Mouse (Mus musculus): Measurements from ENCODE around the gene Zc3h7b.

The Zc3h7b gene

DNA sequence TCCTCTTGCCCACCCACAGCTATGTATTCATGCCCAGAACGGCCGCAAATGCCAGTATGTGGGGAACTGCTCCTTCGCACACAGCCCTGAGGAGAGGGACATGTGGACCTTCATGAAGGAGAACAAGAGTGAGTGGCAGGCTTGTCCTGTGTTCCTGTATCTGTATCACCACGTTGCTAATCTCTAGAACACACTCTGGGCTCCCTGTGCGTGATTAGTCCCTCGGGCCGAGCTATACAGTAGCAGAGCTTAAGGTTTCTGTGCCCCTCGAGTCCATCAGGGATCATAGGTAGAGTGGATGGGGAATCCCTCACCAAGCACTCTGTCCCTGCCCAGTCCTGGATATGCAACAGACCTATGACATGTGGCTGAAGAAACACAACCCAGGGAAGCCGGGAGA, 47.6 kb downstream of the Zc3h7b start:
- no peak for DNase-seq (ENCODE audit: low read depth, low spot score)

DNA sequence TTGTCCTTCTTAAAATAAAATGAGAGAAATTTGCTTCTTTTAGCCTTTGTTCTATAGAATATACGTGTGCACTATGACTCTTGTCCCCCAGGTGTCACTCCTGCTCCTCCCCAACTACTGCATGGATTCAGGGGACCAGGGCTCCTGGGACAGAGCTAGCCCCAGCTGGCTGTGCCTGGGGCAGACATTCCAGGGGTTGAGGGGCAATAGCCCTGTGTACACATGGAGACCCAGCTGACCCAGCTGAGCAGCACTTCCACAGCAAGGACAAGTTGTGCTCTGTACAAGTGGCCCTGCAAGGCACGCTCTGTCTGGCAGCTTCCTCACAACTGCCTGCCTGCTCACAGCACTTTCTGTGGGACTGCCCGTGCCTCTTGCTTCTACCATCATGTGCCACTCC, 51.4 kb downstream of the Zc3h7b start:
- no peak for DNase-seq (ENCODE audit: low read depth, low spot score)

DNA sequence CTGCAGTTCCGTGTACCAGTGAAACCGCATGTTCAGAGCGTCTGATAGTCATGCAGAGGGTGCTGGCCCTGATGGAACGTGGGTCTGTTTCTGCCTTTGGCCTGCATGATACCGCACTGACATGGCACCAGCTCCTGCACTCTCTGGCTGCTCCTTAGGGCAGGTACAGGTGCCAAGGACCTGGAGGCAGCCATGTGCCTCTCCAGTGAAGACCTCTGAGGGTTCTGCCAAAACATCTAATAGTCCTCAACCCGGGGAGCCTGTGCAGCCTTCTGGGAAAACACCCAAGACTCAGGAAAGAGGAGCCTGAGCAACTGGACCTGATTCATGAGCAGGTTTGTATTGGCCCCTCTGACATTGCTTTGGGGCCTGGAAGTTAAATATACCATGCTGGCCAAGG, 53.0 kb downstream of the Zc3h7b start:
- no peak for DNase-seq (ENCODE audit: low read depth, low spot score)

DNA sequence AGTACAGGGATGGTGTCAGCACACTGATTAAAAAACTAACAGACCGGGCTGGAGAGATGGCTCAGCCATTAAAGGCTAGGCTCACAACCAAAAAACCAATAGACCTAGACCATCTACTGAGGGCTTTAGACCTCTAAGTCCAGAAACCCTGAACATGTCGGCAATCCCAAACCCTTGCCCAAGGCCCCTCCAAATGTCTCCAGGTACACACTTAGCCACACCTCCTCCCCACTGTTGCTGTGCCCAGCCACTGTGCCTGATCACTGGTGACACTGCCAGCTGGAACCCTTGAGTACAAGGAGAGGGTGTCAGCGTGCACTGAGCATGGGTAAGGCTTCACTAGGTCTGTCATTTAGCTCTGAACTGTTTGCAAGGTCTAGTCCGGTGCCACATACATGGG, 53.6 kb downstream of the Zc3h7b start:
- DNase-seq (ENCODE audit: low read depth, low spot score), result no peak

DNA sequence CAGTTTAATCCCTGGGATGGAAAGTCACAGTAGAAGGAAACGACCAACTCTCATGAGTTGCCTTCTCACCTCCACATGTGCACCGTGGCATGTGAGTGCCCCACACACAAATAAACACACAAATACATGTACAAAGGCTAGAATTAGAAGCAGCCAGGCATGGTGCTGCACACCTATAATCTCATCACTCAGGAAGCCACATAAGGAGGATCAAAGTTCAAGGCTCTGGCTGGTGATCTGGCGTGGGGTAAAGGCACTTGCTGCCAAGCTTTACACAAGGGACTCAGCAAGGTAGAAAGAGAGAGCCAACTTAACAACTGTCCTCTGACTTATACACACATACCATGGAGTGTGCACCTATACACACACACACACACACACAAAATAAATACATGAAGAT, 55.5 kb downstream of the Zc3h7b start:
- no peak for DNase-seq (ENCODE audit: low read depth, low spot score)

DNA sequence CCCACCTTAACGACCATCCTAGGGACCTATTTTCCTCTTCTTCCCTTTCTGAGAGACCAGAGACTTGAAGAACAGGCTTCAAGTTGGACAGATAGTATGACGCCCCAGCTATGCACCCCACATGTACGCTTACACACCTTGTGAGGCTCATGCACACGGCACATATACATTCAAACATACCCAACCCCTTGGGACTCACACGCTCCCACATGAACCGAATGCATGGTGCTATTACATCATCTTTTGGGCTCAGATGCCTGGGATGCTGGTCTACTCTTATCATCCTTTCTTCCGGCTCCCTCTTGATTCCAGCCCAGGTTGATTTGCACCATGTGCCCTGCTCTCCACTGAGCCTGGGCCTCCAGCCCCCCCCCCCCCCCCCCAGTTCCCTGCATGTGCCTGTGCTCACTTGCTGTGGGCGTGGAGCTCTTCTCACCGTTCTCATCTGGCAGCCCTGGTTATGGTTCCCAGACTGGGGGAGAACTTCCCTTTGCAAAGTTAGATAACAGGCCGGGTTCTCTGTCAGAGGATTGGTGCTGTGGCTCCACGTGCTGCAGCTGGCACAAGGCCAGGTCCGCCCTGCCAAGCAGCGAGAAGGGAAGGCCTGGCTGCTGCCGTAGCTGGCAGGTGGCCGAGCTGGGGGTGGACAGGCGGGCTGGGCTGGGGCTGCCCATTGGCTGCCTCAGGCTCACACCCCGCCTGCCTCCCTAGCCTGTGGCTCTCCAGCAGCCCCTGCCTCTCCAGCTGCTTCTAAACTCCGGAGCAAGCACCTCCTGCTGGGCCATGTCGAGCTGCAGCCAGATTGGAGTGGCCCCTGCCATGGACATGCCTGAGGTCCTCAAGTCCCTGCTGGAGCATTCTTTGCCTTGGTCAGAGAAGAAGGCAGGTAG, 57.4 kb downstream of the Zc3h7b start, which contains the start of gene Tef:
Gene Tef (plus strand): TSS at position 421 of the 890 bp plus-strand sequence.
- DNase-seq (ENCODE audit: low read depth, low spot score), result peak; percentile 53

DNA sequence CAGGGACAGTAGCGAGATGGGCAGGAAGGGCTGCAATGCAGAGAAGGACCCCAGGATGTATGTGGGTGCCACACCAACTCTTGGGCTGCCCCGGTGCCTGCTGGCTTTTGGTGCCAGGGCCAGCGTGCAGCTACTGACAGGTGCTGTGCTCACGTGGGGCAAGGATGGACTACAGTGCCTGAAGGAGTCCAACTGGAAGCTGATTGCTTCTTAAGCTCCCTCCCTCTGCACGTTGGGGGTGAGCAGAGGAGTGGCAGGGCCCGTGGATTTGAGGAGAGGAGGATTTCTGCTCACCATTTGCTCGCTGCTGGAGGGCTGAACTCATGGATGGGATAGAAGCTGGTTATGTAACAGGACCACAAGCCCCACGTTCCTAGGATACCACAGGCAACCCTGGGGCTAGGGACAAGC, 58.1 kb downstream of the Zc3h7b start:
- no peak for DNase-seq (ENCODE audit: low read depth, low spot score)

DNA sequence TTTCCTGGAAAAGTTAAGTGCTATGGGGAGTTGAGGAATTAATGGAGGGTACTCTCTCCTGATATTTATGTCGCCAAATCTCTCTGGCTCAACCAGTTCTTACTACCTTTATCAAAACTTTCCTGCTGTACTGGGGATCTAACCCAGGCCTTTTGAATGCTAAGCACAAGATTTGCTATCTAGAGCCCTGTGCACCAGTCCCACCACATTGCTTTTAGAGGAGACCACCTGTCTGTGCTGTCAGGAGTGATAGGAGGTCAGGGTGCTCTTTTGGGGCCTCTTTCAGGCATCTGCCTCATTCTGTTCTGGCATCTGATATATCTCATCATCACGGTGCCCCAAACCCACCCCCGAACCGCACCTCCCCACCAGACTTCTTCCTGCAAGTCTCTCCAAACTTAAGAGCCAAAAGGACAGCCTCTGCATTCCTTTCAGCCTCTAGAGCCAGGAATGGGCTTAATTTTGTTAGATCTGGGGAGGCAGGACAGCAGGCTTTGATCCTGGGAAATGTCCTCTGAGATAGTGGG, 58.6 kb downstream of the Zc3h7b start:
- no peak for DNase-seq (ENCODE audit: low read depth, low spot score)

DNA sequence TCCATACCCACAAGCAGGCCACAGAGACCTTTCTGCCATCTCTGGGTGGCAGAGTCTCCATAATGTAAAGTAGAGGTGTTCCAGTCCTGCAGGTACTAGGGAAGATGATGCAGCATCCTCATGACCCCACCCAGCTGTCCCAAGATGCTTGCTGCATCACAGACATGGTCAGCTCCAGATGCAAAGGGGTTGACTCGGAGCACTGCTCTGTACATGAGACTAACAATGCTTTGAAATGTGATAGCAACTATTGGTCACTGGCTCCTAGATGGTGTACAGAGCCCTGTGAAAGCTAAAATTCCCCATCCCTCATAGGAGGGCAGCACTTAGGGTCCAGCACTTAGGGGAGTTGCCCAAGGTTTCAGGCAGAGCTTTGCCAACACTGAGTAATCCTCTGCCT, 59.3 kb downstream of the Zc3h7b start:
- no peak for DNase-seq (ENCODE audit: low read depth, low spot score)

DNA sequence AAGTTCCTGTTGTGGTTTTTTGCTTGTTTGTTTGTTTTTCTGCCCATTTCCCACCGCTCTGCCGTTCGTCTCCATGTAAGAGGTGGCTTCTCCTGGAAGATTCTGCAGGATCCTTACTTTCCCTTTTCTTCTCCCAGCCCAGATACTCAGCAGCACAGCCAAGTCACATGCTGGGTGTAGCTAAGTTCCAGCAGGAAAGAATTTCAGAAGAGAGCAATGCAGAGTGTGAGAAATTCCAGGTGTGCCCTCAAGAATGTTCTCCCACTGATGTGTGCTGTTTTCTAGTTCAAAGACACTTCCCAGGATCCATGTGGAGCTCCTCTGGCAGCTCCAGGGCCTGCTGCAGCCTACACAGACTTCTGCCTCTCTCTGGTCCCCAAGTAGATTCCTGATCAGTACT, 60.0 kb downstream of the Zc3h7b start:
- no peak for DNase-seq (ENCODE audit: low read depth, low spot score)

DNA sequence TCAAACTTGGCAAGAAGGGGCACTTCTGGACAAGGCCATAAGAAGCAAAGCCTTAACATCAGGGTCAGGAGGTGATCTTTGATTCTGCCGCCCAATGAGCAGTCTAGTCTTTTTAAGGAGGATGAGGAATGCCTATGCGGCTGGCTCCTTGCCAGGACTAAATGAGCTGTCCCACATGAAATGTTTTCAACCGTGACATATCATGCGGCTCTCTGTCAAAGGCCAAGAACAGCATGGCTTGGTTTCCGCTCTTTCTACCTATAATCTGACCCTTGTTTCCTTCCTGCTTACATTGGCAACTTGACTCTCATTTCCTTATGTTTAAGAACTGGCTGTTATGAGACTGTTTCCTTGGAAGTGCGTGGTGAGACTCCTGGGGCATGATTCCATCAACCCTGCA, 60.8 kb downstream of the Zc3h7b start:
- DNase-seq (ENCODE audit: low read depth, low spot score), result no peak

DNA sequence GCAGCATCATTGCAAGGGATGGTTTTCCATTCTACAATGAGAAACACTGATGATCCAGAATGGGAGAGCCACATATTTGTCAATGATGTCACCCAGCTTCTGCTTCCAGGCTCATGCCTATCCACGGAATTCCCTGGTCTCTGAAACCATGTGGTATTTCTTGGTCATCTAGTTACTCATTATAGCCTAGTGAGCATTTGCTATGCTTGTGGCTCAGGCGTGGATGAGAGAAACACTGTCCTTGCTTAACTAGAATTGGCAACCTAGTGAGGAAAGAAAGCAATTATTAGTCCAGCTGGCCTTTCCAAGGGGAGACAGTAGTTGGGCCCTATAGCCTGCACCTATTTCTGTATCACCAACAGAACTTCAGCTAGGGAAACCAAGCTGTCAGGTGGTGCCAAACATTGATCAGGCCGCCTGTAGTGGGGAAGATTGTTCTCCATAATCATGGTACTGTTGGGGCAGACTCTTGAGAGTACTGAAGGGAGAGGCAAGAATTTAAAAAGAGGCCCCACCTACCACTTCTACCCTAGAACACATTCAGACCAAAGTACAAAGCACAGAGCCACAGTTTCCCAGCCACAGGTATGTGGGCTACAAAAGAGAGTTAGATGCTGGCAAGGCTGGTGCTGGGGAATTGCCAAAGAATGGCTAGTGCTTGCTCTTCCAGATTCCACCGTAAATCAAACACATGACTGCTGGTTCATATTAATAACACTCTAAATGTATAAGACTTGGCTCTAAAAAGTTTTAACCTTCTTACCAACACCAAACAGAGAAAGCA, 62.0 kb downstream of the Zc3h7b start:
- no peak for DNase-seq (ENCODE audit: low read depth, low spot score)

DNA sequence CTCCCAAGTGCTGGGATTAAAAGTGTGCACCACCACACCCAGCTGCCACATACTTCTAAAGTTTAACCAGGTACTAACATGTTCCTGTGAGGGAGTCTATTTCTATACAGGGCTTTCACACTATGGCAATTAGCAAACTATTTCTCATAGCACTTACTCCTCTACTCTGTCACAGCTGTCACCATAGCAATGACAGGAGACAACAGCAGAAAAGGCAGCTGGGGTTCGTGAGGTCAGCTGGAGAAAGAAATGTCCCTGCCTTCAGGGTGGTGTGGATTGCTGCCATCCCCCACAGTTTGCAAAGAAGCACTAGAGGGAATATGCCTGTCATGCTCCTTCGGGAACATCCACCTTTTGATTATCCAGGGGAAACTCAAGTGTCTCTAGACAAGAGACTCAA, 63.9 kb downstream of the Zc3h7b start:
- no peak for DNase-seq (ENCODE audit: low read depth, low spot score)

DNA sequence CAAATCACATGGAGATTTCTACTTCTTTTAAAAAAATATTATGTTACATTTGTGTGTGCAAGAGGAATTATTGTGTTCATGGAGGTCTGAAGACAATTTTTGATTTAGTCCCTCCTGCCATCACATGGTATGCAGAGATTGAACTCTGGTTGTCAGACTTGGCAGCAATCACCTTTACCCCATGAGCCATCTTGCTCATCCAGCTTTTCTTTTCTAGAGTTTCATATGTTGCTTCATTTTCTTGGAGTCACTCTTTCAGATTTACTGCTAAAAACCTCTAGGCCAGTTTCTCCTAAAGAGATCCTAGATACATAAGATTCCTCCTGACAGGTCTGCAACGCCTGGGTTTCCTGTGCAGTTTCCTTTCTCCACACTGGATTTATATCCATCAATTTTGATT, 64.7 kb downstream of the Zc3h7b start:
- no peak for DNase-seq (ENCODE audit: low read depth, low spot score)

DNA sequence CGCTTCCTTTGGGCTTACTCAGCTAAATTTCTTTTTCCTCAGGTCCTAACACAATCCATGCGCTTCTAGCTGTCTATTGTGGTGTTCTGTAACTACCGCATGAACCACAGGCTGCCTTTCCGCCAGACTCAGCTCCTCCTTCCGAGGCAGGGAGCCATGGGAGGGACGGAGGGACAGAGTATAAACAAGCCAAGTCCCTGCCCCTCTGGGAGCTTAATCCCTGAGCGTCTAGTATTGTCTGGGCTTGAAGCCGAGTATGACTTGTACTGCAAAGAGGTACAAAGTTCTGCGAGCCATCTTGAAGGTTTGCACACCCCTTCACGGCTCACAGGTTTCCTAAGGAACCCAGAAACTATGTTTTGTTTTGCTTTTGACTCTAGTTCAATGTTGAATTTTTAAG, 65.3 kb downstream of the Zc3h7b start:
- DNase-seq (ENCODE audit: low read depth, low spot score), result no peak

DNA sequence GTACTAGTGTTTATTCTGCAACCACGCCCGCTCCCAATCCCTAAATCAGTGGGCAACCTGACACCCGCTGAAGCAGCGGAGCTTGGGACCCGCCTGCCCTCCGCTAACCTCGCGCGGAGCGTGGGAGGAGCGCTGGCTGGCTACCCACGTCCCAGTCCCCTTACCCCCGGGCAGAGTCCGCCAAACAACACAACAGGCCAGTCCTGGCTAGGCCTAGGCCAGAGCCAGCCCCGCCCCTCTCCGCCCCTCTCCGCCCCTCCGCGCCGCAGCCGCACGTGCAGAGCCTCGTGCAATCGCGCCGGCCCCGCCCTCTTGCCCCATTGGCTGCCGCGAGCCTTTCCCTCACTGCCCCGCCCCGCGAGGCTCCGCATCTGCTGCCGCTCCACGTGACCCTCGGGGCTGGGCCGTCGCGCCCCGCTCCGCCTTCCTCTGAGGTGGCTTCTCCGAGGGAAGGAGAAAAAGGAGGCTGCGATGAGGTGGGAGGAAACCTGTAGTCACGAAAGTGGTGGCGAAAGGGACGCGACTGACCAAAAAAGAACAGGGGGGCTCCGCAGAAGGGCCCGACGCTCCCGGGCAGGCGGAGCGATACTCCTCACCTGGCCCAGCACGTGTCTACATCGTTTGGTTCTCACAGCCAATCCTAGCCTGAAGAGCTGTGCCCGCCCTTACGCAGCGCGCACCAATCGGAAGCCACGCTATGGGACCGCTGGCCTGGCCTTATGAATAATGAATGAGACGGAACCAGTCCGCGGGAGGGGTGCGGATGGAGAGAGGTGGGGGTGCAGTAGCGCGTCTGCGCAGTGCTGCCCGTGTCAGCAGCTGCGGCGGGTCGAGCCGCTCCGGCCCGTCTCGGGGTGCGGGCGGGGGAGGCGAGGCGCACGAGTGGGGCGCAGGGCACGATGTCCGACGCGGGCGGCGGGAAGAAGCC, 66.1 kb downstream of the Zc3h7b start:
- peak; percentile 92 for DNase-seq (ENCODE audit: low read depth, low spot score)

DNA sequence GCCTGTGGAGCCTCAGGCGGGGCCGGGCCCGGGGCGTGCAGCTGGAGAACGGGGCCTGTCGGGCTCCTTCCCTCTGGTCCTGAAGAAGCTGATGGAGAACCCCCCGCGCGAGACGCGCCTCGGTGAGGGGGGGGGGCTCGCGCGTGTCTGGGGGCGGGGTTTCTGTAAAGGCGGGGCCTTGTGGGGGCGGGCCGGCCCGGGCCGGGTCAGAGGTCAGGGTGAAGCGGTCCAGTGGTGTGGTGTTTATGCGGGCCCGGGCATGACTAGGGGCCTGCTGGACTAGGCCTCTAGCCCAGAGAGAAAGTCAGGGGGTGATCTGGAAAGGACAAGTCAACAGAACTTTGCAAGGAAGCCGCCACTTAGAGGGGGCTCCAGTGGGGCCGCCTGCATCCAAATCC, 66.7 kb downstream of the Zc3h7b start:
- no peak for DNase-seq (ENCODE audit: low read depth, low spot score)

DNA sequence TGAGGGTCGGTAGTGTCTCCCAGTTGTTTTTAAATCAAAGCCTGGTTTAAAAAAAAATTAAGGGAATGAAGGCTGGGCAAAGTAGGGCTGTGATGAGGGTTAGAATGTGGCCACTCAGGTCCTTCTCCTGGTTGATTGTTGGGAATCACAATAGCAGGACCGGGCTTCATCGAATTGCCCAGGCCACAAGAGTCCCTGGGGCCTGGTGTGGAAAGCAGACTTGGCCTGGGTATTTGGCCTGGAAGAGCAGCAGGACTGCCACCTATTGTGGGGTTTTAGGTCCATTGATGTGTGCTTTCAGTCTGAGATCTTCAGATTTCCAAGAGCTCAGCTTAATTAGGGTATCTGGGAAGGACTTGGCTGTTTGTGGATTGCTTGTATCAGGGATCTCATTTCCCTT, 67.4 kb downstream of the Zc3h7b start:
- DNase-seq (ENCODE audit: low read depth, low spot score), result no peak

DNA sequence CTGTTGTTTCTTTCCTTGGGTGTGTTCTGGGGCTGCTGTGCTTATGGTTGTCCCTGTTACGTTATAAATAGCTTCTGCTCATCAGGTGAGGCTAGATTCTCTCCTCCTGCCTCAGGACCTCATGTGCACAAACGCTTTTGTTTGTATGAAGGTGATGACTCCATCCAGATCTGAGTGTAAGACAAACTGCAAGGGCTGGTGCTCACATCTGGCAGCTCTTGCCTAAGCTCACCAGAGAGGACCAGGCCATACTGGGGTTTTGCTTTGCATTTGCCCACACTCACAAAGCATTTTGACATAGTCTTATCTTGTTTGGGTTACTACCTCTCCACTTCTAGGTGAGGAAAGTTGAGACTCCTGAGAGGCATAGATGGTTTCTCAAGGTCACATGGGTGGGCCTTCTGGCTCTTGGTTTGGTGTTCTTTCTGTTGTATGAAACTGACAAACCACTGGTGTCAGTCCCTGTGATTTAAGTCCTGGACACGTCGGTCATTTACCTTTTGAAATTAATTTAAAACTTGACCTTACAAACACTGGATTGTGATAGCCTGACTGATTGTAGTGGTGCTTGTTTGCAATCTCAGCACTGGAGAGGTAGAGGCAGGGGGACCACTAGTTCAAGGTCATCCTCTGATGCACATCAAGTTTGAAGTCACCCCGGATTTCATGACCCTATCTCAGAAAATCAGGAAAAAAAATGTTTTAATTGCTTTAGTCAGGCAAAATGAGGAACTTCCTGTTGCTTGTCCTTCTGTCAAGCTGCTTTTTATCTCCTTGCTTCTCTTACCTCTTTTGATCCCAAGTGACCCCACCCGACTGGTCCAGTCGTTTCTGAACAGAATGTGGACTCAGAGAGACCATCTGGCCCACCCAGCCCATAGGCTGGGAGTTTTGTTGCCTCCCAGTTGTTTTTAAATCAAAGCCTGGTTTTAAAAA, 68.1 kb downstream of the Zc3h7b start:
- DNase-seq (ENCODE audit: low read depth, low spot score), result no peak

DNA sequence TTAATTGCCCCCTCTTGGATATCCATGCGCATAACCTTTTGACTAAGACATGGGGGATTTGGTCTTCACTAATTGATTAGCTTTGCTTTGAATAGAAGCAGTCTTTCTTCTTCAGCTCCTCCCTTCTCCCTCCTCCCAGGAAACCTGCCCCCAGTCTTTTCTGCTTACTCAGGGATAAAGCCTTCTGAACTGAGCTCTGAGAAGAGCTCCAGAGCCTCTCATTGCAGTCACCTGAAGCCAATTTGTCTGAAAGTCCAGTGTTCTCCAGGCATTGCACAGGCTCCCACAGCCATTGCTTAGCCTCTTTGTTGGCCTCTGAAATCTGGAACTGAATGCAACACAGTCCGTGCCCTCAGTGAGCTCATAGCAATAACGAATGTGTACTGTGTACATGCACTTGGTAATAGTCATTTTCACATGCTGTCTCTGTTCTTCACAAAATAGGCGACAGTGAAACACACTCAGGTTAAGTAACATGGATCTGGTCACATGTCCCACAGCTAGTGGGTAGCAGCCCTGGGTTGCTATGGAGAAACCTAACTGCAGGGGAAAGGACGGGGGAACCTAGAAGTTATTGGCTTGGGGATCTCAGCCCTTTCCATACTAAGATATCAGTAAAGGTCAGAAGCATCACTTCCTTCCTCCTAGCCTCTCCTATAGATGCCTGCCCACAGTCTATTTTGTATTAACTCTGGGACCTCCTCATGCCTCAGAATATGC, 69.3 kb downstream of the Zc3h7b start:
- DNase-seq (ENCODE audit: low read depth, low spot score), result no peak
